Mouse (Mus musculus) liver, adult 2 months (tissue): Measurements from ENCODE around the gene Spire2. TPM values are rescaled to one million over a fixed set of nuclear protein-coding genes. Genes with fewer than 3 reads are reported as not detected.
"Not testable (repeated sequence)": the region's sequence is repeated elsewhere in the genome, so short reads cannot be mapped to it uniquely, and the experiment has no call there.

Experiments used
- DNase-seq: peaks from one replicate; pipeline ENCODE4 v3.0.0-alpha.2; 2011; ENCODE audit warnings: low read depth, low spot score; ENCODE audit errors: extremely low read depth
- H3K27ac ChIP-seq: fragments of 200-500 bp; replicated peaks from 2 replicates; pipeline ENCODE4 v1.5.1; 2012; ENCODE audit warnings: low read depth, mild to moderate bottlenecking, control low read depth, inconsistent platforms, low read length; ENCODE audit not compliant: insufficient read depth
- H3K27me3 ChIP-seq: fragments of 200-500 bp; 2 replicates; pipeline ENCODE4 v1.6.1; 2012; ENCODE audit warnings: mild to moderate bottlenecking, moderate library complexity, low read length, inconsistent platforms; ENCODE audit not compliant: control insufficient read depth, insufficient read depth
- H3K36me3 ChIP-seq: fragments of 200-500 bp; 2 replicates; pipeline ENCODE4 v1.6.1; 2012; ENCODE audit warnings: low read length, inconsistent platforms; ENCODE audit not compliant: control insufficient read depth, insufficient read depth
- H3K4me1 ChIP-seq: fragments of 200-500 bp; 2 replicates; pipeline ENCODE4 v1.6.1; 2011; ENCODE audit warnings: low read length; ENCODE audit not compliant: control insufficient read depth, insufficient read depth
- H3K4me3 ChIP-seq: fragments of 200-500 bp; 2 replicates; pipeline ENCODE4 v1.5.1; 2011; ENCODE audit warnings: low read depth, mild to moderate bottlenecking, control low read depth, low read length, moderate library complexity; ENCODE audit not compliant: insufficient read depth
- H3K79me2 ChIP-seq: fragments of 200-500 bp; 2 replicates; pipeline ENCODE4 v1.6.1; 2012; ENCODE audit warnings: inconsistent platforms, mild to moderate bottlenecking, low read length, moderate library complexity; ENCODE audit not compliant: control insufficient read depth, insufficient read depth
- H3K9ac ChIP-seq: fragments of 200-500 bp; 2 replicates; pipeline ENCODE4 v1.6.1; 2012; ENCODE audit warnings: low read depth, mild to moderate bottlenecking, control low read depth, inconsistent platforms, low read length
- CTCF ChIP-seq: fragments of 200-500 bp; IDR thresholded peaks from 2 replicates; pipeline ENCODE4 v1.5.1; 2011; ENCODE audit warnings: low read depth, low read length, control low read depth
- POLR2A ChIP-seq: fragments of 200-500 bp; IDR thresholded peaks from 2 replicates; pipeline ENCODE4 v1.6.1; 2011; ENCODE audit warnings: low read length, control low read depth; ENCODE audit not compliant: insufficient read depth; ENCODE audit errors: extremely low read depth
- WGBS: fragments of 180-500 bp; shearing (Covaris S2); methylation state at CpG from one replicate; pipeline ENCODE4 v1.1.7; 2018; 5-methylcytosine and 5-hydroxymethylcytosine counted together
- polyA plus RNA-seq: library from polyadenylated mRNA; depleted of rRNA; stranded (reverse); fragments of >200 nt; gene quantifications from 2 replicates; pipeline ENCODE4 v1.2.3, GENCODE M21; 2012; rRNA removed
- total RNA-seq: library from RNA; depleted of rRNA; stranded (reverse); fragments of >200 nt; gene quantifications from 2 replicates; pipeline ENCODE4 v1.2.3, GENCODE M21; 2014; rRNA removed

The Spire2 gene
- total and polyA plus RNA-seq, 2 experiments, result under 0.01 to 0.13 TPM

- Histone ChIP-seq H3K27me3 (peaks cover 10% of the 10 kb centered on the region), H3K79me2 (no peaks in the 10 kb centered on the region), H3K36me3 (no peaks in the 10 kb centered on the region), H3K9ac (no peak overlapping the region), H3K4me1 (no peaks in the 10 kb centered on the region), H3K4me3 (no peak overlapping the region), H3K27ac (no peak overlapping the region)
- DNase-seq, result no peak
- TF ChIP-seq CTCF, result no peak
- no peak for TF ChIP-seq POLR2A
- 17% methylated on average over 12 of the region's 12 CpGs for WGBS
Observed at GRCm38 (mm10) chr8:123412560-123413170, 80.2 kb downstream of the Spire2 start.

GRCm38 (mm10) chr8:123414255-123414654, 81.7 kb downstream of the Spire2 start:
- TF ChIP-seq POLR2A (no peak), CTCF (no peak)
- Histone ChIP-seq H3K4me1 (no peaks in the 10 kb centered on the region), H3K9ac (no peak overlapping the region), H3K27me3 (peaks cover 10% of the 10 kb centered on the region), H3K79me2 (no peaks in the 10 kb centered on the region), H3K4me3 (no peak overlapping the region), H3K27ac (no peak overlapping the region), H3K36me3 (no peaks in the 10 kb centered on the region)
- no peak for DNase-seq
- WGBS, result 10% methylated on average over 9 of the region's 9 CpGs

- H3K4me1 ChIP-seq, DNase-seq, H3K4me3 ChIP-seq, H3K36me3 ChIP-seq, H3K27ac ChIP-seq, H3K79me2 ChIP-seq, H3K9ac ChIP-seq: not testable (repeated sequence)
- 80% methylated on average over 5 of the region's 5 CpGs for WGBS
- H3K27me3 ChIP-seq, result peaks cover 10% of the 10 kb centered on the region
Observed at GRCm38 (mm10) chr8:123414997-123415696, 82.6 kb downstream of the Spire2 start.

DNA sequence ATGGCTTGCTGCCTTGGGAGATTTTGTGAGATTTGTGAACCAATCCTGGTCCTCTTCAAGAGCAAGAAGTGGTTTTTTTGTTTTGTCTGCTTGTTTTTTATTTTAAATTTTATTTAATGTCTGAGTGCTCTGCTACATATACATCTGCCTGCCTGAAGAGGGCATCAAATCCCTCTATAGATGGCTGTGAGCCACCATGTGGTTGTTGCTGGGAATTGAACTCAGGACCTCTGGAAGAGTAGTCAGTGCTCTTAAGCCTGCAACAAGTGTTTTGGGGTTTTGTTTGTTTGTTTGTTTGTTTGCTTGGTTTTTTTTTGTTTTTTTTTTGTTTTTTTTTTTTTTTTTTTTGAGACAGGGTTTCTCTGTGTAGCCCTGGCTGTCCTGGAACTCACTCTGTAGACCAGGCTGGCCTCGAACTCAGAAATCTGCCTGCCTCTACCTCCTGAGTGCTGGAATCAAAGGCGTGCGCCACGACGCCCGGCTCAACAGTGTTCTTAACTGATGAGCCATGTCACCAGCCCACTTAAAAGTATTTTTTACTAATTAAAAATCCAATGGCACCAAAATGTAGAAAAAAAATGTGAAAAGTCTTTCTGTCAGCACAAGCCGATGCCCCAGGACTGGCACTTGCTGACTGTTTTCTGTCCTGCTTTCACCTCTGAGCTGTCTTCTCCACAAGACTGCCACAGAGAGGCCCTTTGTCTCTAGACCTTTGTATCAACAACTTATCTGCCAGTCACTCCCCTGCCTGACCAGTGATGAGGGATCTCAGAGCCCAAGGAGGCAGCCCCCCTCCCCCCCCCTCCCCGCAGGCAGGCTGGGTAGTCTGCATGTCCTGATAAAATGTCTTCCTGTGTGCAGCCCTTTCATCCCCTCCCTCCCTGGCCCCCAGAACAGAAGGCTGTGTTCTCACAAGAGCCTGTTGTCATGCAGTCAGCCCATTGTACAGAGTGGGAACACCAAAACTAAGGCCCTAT, 83.7 kb downstream of the Spire2 start:
- Histone ChIP-seq H3K79me2 (no peaks in the 10 kb centered on the region), H3K36me3 (no peaks in the 10 kb centered on the region), H3K27ac (no peak overlapping the region), H3K4me3 (no peak overlapping the region), H3K9ac (no peak overlapping the region), H3K4me1 (no peaks in the 10 kb centered on the region), H3K27me3 (peaks cover 9% of the 10 kb centered on the region)
- WGBS, result 79% methylated on average over 8 of the region's 8 CpGs
- DNase-seq, result no peak
- no peak for TF ChIP-seq CTCF
- TF ChIP-seq POLR2A, result no peak

DNA sequence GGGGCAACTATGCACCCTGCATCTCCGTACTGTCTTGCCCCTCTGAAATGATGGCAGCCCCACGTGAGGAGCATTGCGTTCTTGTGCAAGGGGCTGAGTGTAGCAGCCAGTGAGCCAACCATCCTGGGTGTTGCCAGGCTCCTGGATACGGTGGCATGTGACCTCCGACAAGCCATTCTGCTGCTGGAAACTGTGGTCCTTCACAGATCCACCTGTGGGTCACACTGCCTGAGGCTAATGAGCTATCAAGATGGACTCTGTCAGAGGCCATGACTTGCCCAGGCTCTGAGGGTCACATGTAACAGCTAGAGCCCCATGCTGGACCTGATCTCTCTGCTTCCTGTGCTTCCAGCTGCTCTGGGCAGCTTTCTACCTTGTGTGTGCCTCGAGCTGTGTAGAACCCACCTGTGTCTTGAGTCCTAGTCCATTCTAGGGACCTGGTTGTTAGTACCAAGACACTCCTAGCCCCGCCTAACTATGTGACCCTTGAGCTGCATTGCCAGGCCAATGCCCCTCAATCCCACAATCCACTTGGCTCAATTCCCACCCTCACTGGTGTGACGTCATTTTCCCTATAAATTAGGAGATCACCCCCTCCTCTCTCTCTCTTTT, 84.5 kb downstream of the Spire2 start:
- Histone ChIP-seq H3K4me3 (no peak overlapping the region), H3K79me2 (no peaks in the 10 kb centered on the region), H3K9ac (no peak overlapping the region), H3K27ac (no peak overlapping the region), H3K4me1 (no peaks in the 10 kb centered on the region), H3K36me3 (no peaks in the 10 kb centered on the region), H3K27me3 (peaks cover under 1% of the 10 kb centered on the region; the same call in 1 of the 2 replicates)
- WGBS, result 73% methylated on average over 8 of the region's 8 CpGs
- TF ChIP-seq POLR2A (no peak), CTCF (no peak)
- DNase-seq, result no peak

Other genes with a start within 250 kb of the Spire2 start
- gene Rpl13, start 230.4 kb upstream of the Spire2 start, total RNA-seq, result 764 and 919 TPM in 2 replicates
- 634 and 769 TPM in 2 replicates for gene Rpl13, start 230.4 kb upstream of the Spire2 start, polyA plus RNA-seq
- gene Cpne7, start 215.3 kb upstream of the Spire2 start, total RNA-seq, result 0.07 and 0.09 TPM in 2 replicates
- 0.09 and 0.28 TPM in 2 replicates for gene Cpne7, start 215.3 kb upstream of the Spire2 start, polyA plus RNA-seq
- 15.5 and 29.8 TPM in 2 replicates for gene Sult5a1, start 174.4 kb upstream of the Spire2 start, total RNA-seq
- gene Sult5a1, start 174.4 kb upstream of the Spire2 start, polyA plus RNA-seq, result 62.7 and 154 TPM in 2 replicates
- 0.55 and 0.74 TPM in 2 replicates for gene Dpep1, start 146.5 kb upstream of the Spire2 start, total RNA-seq
- gene Dpep1, start 146.5 kb upstream of the Spire2 start, polyA plus RNA-seq, result 0.45 and 1.8 TPM in 2 replicates
- 51.5 and 58.5 TPM in 2 replicates for gene Chmp1a, start 120.0 kb upstream of the Spire2 start, total RNA-seq
- 67.1 and 67.7 TPM in 2 replicates for gene Chmp1a, start 120.0 kb upstream of the Spire2 start, polyA plus RNA-seq
- 0.28 and 0.34 TPM in 2 replicates for gene Spata33, start 119.9 kb upstream of the Spire2 start, total RNA-seq
- 0.13 and 0.61 TPM in 2 replicates for gene Spata33, start 119.9 kb upstream of the Spire2 start, polyA plus RNA-seq
- 16.9 and 18.2 TPM in 2 replicates for gene Cdk10, start 107.9 kb upstream of the Spire2 start, total RNA-seq
- 29.8 and 45.1 TPM in 2 replicates for gene Cdk10, start 107.9 kb upstream of the Spire2 start, polyA plus RNA-seq
- gene Spata2l, start 96.5 kb upstream of the Spire2 start, total RNA-seq, result 16.8 and 18.1 TPM in 2 replicates
- gene Spata2l, start 96.5 kb upstream of the Spire2 start, polyA plus RNA-seq, result 27.3 and 41.2 TPM in 2 replicates
- 21.3 and 26.3 TPM in 2 replicates for gene Zfp276, start 78.5 kb upstream of the Spire2 start, total RNA-seq
- 17.7 and 24.5 TPM in 2 replicates for gene Zfp276, start 78.5 kb upstream of the Spire2 start, polyA plus RNA-seq
- 5.6 and 6.6 TPM in 2 replicates for gene Vps9d1, start 78.4 kb upstream of the Spire2 start, total RNA-seq
- 40.9 and 48.8 TPM in 2 replicates for gene Vps9d1, start 78.4 kb upstream of the Spire2 start, polyA plus RNA-seq
- gene Fanca, start 14.1 kb upstream of the Spire2 start, total RNA-seq, result 0.94 and 1.8 TPM in 2 replicates
- 0.88 and 1.1 TPM in 2 replicates for gene Fanca, start 14.1 kb upstream of the Spire2 start, polyA plus RNA-seq
- 86.7 and 94.3 TPM in 2 replicates for gene Tcf25, start 41.0 kb downstream of the Spire2 start, total RNA-seq
- gene Tcf25, start 41.0 kb downstream of the Spire2 start, polyA plus RNA-seq, result 83.8 and 117 TPM in 2 replicates
- not detected in 2 replicates for gene Mc1r, start 74.4 kb downstream of the Spire2 start, total RNA-seq
- gene Mc1r, start 74.4 kb downstream of the Spire2 start, polyA plus RNA-seq, result not detected in 2 replicates
- gene Tubb3, start 78.7 kb downstream of the Spire2 start, total RNA-seq, result 0.67 TPM in 1 of 2 replicates, not detected in the other
- gene Tubb3, start 78.7 kb downstream of the Spire2 start, polyA plus RNA-seq, result not detected in 2 replicates
- gene Def8, start 90.8 kb downstream of the Spire2 start, total RNA-seq, result 20.5 and 20.6 TPM in 2 replicates
- gene Def8, start 90.8 kb downstream of the Spire2 start, polyA plus RNA-seq, result 32.2 and 33.5 TPM in 2 replicates
- gene Afg3l1, start 145.2 kb downstream of the Spire2 start, total RNA-seq, result 22.8 and 26.0 TPM in 2 replicates
- 36.3 and 37.8 TPM in 2 replicates for gene Afg3l1, start 145.2 kb downstream of the Spire2 start, polyA plus RNA-seq
- gene Dbndd1, start 182.8 kb downstream of the Spire2 start, total RNA-seq, result not detected in 2 replicates
- not detected in 2 replicates for gene Dbndd1, start 182.8 kb downstream of the Spire2 start, polyA plus RNA-seq
- gene Gas8, start 186.1 kb downstream of the Spire2 start, total RNA-seq, result 1.8 TPM in 2 replicates
- 1.4 and 1.6 TPM in 2 replicates for gene Gas8, start 186.1 kb downstream of the Spire2 start, polyA plus RNA-seq